Mouse (Mus musculus) inflammation-experienced regulatory T-cells, adult 6 months (primary cell): Measurements from ENCODE around the gene Rmdn2. TPM values are rescaled to one million over a fixed set of nuclear protein-coding genes. Genes with fewer than 3 reads are reported as not detected.

Experiments used
- ATAC-seq: one replicate; pipeline ENCODE4 v1.8.0; 2017
- polyA plus RNA-seq, 3 experiments: library from polyadenylated mRNA; unstranded; fragments of 100-300 nt; shearing (Covaris generic); gene quantifications; one replicate each; pipeline ENCODE4 v1.2.1; 2017

Gene Rmdn2
- 10 to 100 TPM in 1 of 3 experiments, 1 to 10 TPM in 2; 3.2 to 19.9 (median 6.9) TPM for polyA plus RNA-seq

- no peak for ATAC-seq
Measured at GRCm38 (mm10) chr17:79611545-79611944, at the start of gene Rmdn2. Gene Rmdn2 (plus strand): TSS chr17:79611863.

- ATAC-seq: no peak
Measured at GRCm38 (mm10) chr17:79563067-79563620, 48.5 kb upstream of the Rmdn2 start.

GRCm38 (mm10) chr17:79563721-79564120, 47.9 kb upstream of the Rmdn2 start:
- no peak for ATAC-seq

- ATAC-seq: no peak
Measured at GRCm38 (mm10) chr17:79565241-79565961, 46.3 kb upstream of the Rmdn2 start.

GRCm38 (mm10) chr17:79568401-79568800, 43.3 kb upstream of the Rmdn2 start:
- ATAC-seq: no peak

GRCm38 (mm10) chr17:79578328-79578727, 33.3 kb upstream of the Rmdn2 start:
- no peak for ATAC-seq

- ATAC-seq: peak; percentile 81
Measured at GRCm38 (mm10) chr17:79580264-79580920, 31.3 kb upstream of the Rmdn2 start.

GRCm38 (mm10) chr17:79583466-79583865, 28.2 kb upstream of the Rmdn2 start:
- no peak for ATAC-seq

- no peak for ATAC-seq
Measured at GRCm38 (mm10) chr17:79584246-79584800, 27.3 kb upstream of the Rmdn2 start.

GRCm38 (mm10) chr17:79589913-79590312, 21.8 kb upstream of the Rmdn2 start:
- ATAC-seq: no peak

- ATAC-seq: no peak
Measured at GRCm38 (mm10) chr17:79595996-79596395, 15.7 kb upstream of the Rmdn2 start.

- no peak for ATAC-seq
Measured at GRCm38 (mm10) chr17:79598151-79598550, 13.5 kb upstream of the Rmdn2 start.

GRCm38 (mm10) chr17:79598596-79599577, 12.8 kb upstream of the Rmdn2 start:
- no peak for ATAC-seq

- no peak for ATAC-seq
Measured at GRCm38 (mm10) chr17:79600108-79600507, 11.6 kb upstream of the Rmdn2 start.

GRCm38 (mm10) chr17:79602381-79602780, 9.3 kb upstream of the Rmdn2 start:
- ATAC-seq: no peak

GRCm38 (mm10) chr17:79603427-79603826, 8.2 kb upstream of the Rmdn2 start:
- ATAC-seq: no peak

- no peak for ATAC-seq
Measured at GRCm38 (mm10) chr17:79605794-79606193, 5.9 kb upstream of the Rmdn2 start.

- ATAC-seq: no peak
Measured at GRCm38 (mm10) chr17:79609697-79610096, 2.0 kb upstream of the Rmdn2 start.

GRCm38 (mm10) chr17:79610163-79610755, 1.4 kb upstream of the Rmdn2 start:
- no peak for ATAC-seq

- peak; percentile 82 for ATAC-seq
Measured at GRCm38 (mm10) chr17:79614691-79615588, 3.3 kb downstream of the Rmdn2 start.

GRCm38 (mm10) chr17:79615897-79616296, 4.2 kb downstream of the Rmdn2 start:
- ATAC-seq: no peak
